Mouse (Mus musculus) neural tube, embryonic 12.5 days (tissue): ENCODE results near the gene Rundc1. TPM values are rescaled to one million over a fixed set of nuclear protein-coding genes. Genes with fewer than 3 reads are reported as not detected.
"Not testable (repeated sequence)": the region's sequence is repeated elsewhere in the genome, so short reads cannot be mapped to it uniquely, and the experiment has no call there.

Experiments used
- ATAC-seq: fragments of 200-750 bp; cut with Nextera tagmentation; 2 replicates; pipeline ENCODE4 v1.8.0; 2017; ENCODE audit warnings: low read depth, mild to moderate bottlenecking, moderate TSS enrichment, moderate library complexity; ENCODE audit not compliant: low FRiP score
- H3K27ac ChIP-seq: fragments of 300-500 bp; sonication (generic); 2 replicates; pipeline ENCODE4 v1.5.1; 2016
- H3K27me3 ChIP-seq: fragments of 300-500 bp; sonication (generic); replicated peaks from 2 replicates; pipeline ENCODE4 v1.6.1; 2016; ENCODE audit warnings: mild to moderate bottlenecking
- H3K36me3 ChIP-seq: fragments of 300-500 bp; sonication (generic); 2 replicates; pipeline ENCODE4 v1.6.1; 2016; ENCODE audit warnings: mild to moderate bottlenecking
- H3K4me1 ChIP-seq: fragments of 300-500 bp; sonication (generic); 2 replicates; pipeline ENCODE4 v1.6.1; 2016
- H3K4me2 ChIP-seq: fragments of 300-500 bp; sonication (generic); replicated peaks from 2 replicates; pipeline ENCODE4 v1.6.1; 2016; ENCODE audit warnings: mild to moderate bottlenecking
- H3K4me3 ChIP-seq: fragments of 300-500 bp; sonication (generic); 2 replicates; pipeline ENCODE4 v1.5.1; 2016
- H3K9ac ChIP-seq: fragments of 300-500 bp; sonication (generic); 2 replicates; pipeline ENCODE4 v1.6.1; 2016; ENCODE audit warnings: mild to moderate bottlenecking
- H3K9me3 ChIP-seq: fragments of 300-500 bp; sonication (generic); 2 replicates; pipeline ENCODE4 v1.6.1; 2016; ENCODE audit warnings: mild to moderate bottlenecking
- WGBS: fragments of 180-500 bp; shearing (Covaris S2); methylation state at CpG from one replicate; pipeline ENCODE4 v1.1.7; 2016; 5-methylcytosine and 5-hydroxymethylcytosine counted together
- polyA plus RNA-seq: library from polyadenylated mRNA; unstranded; fragments of >200 nt; fragmentation: Nextera tagmentation; extraction: Ambion mirVana; gene quantifications from 2 replicates; pipeline ENCODE4 v1.2.1, GENCODE M21; 2016

Rundc1 gene
- polyA plus RNA-seq, 1 experiment from 2014 or later, result 29.0 TPM

DNA sequence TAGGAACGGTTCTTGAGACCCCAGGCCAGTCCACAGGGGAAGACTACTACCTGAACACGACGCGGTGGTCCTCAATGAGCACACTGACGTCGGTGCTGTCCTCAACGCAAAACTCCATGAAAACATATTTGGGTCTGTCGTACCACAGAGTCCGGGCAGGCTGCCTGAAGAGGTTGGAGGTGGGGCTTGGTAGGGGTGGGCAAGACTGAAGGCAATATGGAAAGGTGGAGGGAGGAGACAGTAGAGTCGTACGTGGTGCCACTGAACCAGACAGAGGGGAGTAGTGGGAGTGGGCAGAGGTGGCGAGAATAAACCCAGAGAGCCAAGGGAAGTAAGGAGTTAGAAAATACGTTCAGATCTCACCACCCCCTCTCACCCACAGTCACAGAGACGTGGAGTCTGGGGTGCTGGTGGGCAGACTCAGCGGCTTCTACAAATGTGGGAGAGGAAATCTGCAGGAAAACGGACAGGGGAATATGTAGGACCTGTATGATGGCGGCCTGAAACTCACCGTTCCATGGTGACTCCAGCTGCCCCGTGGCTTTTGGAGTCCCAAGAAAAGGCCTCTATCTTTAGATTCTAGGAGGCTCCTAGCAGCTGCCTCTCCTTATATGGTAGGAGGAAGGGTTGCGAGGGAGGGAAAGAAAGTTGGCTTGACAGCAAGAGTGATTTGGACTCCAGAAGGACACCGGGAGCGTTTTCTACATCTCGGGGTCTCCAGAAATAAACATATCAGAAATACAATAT, 607 bp upstream of the Rundc1 start, which contains the start of gene Gm27029:
Gene Gm27029, minus strand, starts transcription at position 692 of the 747 bp plus-strand sequence.
- 6% methylated on average over 23 of the region's 23 CpGs for WGBS
- Histone ChIP-seq H3K4me1 (peaks cover 26% of the 10 kb centered on the region), H3K36me3 (peaks cover 4% of the 10 kb centered on the region; the same call in 1 of the 2 replicates), H3K4me2 (peak within 1 kb of the TSS; percentile 95), H3K9me3 (no peaks in the 10 kb centered on the region), H3K9ac (peak within 1 kb of the TSS; percentile 85), H3K27me3 (no peaks in the 10 kb centered on the region), H3K4me3 (peak within 1 kb of the TSS; percentile 98), H3K27ac (peak within 1 kb of the TSS; percentile 57)
- peak; percentile 67 for ATAC-seq

GRCm38 (mm10) chr11:101426165-101426564, 1.3 kb downstream of the Rundc1 start:
- peak overlapping the region; percentile 85; the same call in 1 of the 2 replicates for H3K9ac ChIP-seq
- 70% methylated on average over 8 of the region's 8 CpGs for WGBS

GRCm38 (mm10) chr11:101431327-101431726, 6.4 kb downstream of the Rundc1 start:
- H3K27ac ChIP-seq, result no peak overlapping the region
- 96% methylated on average over 9 of the region's 9 CpGs for WGBS
- H3K9me3 ChIP-seq, result no peaks in the 10 kb centered on the region
- no peak overlapping the region for H3K9ac ChIP-seq
- peaks cover 8% of the 10 kb centered on the region for H3K4me1 ChIP-seq
- no peak overlapping the region for H3K4me3 ChIP-seq
- no peak overlapping the region for H3K4me2 ChIP-seq
- no peaks in the 10 kb centered on the region for H3K27me3 ChIP-seq
- no peak for ATAC-seq
- H3K36me3 ChIP-seq, result peaks cover 66% of the 10 kb centered on the region

More at GRCm38 (mm10) chr11:101426165-101426564, 1.3 kb downstream of the Rundc1 start:
- no peak for ATAC-seq
- Histone ChIP-seq H3K27me3 (no peaks in the 10 kb centered on the region), H3K27ac (no peak overlapping the region), H3K4me1 (peaks cover 26% of the 10 kb centered on the region), H3K4me3 (peak overlapping the region; percentile 98; the same call in 1 of the 2 replicates), H3K36me3 (peaks cover 22% of the 10 kb centered on the region), H3K4me2 (peak overlapping the region; percentile 95), H3K9me3 (no peaks in the 10 kb centered on the region)

- no peaks in the 10 kb centered on the region for H3K27me3 ChIP-seq
- H3K36me3 ChIP-seq, result peaks cover 66% of the 10 kb centered on the region
- H3K27ac ChIP-seq, result no peak overlapping the region
- WGBS, result 93% methylated on average over 13 of the region's 13 CpGs
- H3K9me3 ChIP-seq, result no peaks in the 10 kb centered on the region
- H3K4me2 ChIP-seq, result no peak overlapping the region
- H3K9ac ChIP-seq, result no peak overlapping the region
- no peak for ATAC-seq
- H3K4me3 ChIP-seq, result no peak overlapping the region
- no peaks in the 10 kb centered on the region for H3K4me1 ChIP-seq
These were observed 8.5 kb downstream of the Rundc1 start for GRCm38 (mm10) chr11:101433396-101433795.

DNA sequence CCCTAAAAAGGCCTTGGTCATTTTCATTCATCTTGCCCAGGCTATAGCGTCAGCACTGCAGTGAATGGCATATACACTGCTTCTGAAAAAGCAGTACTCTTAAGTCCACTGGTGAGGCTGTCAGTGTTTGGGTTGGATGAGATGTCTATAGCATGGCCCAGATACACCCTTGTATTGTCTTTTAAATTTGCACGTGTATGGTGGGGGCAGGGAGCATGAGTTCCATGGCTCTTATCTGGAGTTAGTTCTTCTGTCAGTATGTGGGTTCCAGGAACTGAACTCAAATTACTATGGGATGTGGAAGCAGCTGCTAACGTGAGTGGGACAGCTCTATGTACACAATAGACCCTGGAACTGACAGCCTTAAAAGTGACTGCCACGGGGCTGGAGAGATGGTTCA, 10.9 kb downstream of the Rundc1 start:
- Histone ChIP-seq H3K27me3 (no peaks in the 10 kb centered on the region), H3K9me3 (no peaks in the 10 kb centered on the region), H3K27ac (no peak overlapping the region), H3K4me1 (no peaks in the 10 kb centered on the region), H3K9ac (no peak overlapping the region), H3K36me3 (peaks cover 48% of the 10 kb centered on the region), H3K4me3 (no peak overlapping the region), H3K4me2 (no peak overlapping the region)
- ATAC-seq, result no peak
- 87% methylated on average over 4 of the region's 4 CpGs for WGBS

- no peaks in the 10 kb centered on the region for H3K9me3 ChIP-seq
- H3K9ac ChIP-seq, result no peak overlapping the region
- no peak overlapping the region for H3K27ac ChIP-seq
- no peaks in the 10 kb centered on the region for H3K4me1 ChIP-seq
- WGBS, result 43% methylated on average over 4 of the region's 4 CpGs
- H3K4me2 ChIP-seq, result no peak overlapping the region
- H3K4me3 ChIP-seq, result no peak overlapping the region
- H3K27me3 ChIP-seq, result no peaks in the 10 kb centered on the region
- peaks cover 37% of the 10 kb centered on the region for H3K36me3 ChIP-seq
- no peak for ATAC-seq
These were observed 12.0 kb downstream of the Rundc1 start for GRCm38 (mm10) chr11:101436916-101437315.

- H3K36me3 ChIP-seq, result peaks cover 30% of the 10 kb centered on the region
- not testable (repeated sequence) for H3K27ac ChIP-seq, H3K27me3 ChIP-seq, H3K4me2 ChIP-seq, H3K4me1 ChIP-seq, H3K9ac ChIP-seq, H3K4me3 ChIP-seq, H3K9me3 ChIP-seq, ATAC-seq
- WGBS, result 52% methylated on average over 3 of the region's 3 CpGs
These were observed 13.1 kb downstream of the Rundc1 start for GRCm38 (mm10) chr11:101438006-101438405.

DNA sequence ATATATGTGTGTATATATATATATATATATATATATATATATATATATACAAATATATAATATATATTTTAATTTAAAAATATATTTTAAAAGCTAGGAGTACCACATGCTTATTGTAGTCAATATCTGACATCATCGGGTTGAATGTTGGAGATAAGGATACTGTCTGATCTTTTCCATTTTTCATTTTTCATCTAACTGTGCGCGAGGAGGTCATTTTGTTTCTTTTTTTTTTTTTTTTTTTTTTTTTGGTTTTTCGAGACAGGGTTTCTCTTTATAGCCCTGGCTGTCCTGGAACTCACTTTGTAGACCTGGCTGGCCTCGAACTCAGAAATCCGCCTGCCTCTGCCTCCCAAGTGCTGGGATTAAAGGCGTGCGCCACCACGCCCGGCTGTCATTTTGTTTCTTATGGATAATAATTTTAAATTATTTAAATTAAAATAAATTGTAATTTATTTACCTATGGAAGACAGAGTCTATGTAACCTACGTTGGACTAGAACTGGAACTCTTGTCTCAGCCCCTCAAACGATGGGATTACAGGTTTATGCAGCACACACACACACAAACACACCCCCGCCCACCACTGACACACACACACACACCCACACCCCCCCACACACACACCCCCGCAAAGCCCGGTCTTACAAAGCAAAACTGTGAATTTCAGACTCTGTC, 16.7 kb downstream of the Rundc1 start:
- not testable (repeated sequence) for H3K27ac ChIP-seq, H3K27me3 ChIP-seq, H3K9me3 ChIP-seq, ATAC-seq
- Histone ChIP-seq H3K4me1 (peaks cover 17% of the 10 kb centered on the region), H3K4me3 (peak overlapping the region; percentile 20; the same call in 1 of the 2 replicates), H3K9ac (0 out of 2 replicates have a peak overlapping the region, but pooled peaks have one; percentile 26), H3K4me2 (peak overlapping the region; percentile 50), H3K36me3 (peaks cover 26% of the 10 kb centered on the region)
- WGBS, result 38% methylated on average over 15 of the region's 15 CpGs

DNA sequence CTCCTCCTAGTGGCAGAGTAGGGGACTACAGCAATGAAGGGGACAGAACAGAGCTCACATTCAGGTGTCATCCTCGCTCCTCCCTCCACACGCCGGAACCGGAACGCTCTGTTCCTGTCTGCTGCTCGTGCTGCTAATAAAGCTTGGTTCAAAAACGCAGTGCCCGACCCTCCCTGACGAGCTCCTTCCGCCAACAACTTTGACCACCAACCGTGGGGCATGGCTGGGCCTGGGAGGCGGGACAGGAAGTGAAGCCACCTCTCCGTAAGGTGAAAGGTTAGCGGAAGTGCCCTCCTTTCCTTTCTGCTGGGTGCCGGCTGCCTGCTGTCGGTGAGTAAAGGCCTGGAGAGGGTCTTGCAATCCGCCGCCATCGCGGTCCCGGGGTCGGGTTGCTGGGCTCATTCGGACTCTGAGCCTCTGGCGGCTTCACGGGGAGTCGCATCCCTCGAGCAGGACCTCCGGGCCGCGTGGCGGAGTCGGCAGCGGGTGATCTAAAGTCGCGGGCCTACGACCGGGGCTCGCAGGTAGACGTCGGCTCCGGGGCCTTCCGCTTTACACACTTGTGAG, 17.3 kb downstream of the Rundc1 start, which contains the start of gene Rpl27:
Gene Rpl27, plus strand, starts transcription at position 172 of the 567 bp plus-strand sequence.
- Histone ChIP-seq H3K9ac (peak within 1 kb of the TSS; percentile 89), H3K27ac (peak within 1 kb of the TSS; percentile 89), H3K36me3 (peaks cover 26% of the 10 kb centered on the region), H3K4me2 (peak within 1 kb of the TSS; percentile 87), H3K9me3 (no peaks in the 10 kb centered on the region), H3K27me3 (no peaks in the 10 kb centered on the region), H3K4me1 (peaks cover 17% of the 10 kb centered on the region), H3K4me3 (peak within 1 kb of the TSS; percentile 79)
- under 1% methylated on average over 42 of the region's 42 CpGs for whole genome bisulfite sequencing
- ATAC-seq, result peak; percentile 100

DNA sequence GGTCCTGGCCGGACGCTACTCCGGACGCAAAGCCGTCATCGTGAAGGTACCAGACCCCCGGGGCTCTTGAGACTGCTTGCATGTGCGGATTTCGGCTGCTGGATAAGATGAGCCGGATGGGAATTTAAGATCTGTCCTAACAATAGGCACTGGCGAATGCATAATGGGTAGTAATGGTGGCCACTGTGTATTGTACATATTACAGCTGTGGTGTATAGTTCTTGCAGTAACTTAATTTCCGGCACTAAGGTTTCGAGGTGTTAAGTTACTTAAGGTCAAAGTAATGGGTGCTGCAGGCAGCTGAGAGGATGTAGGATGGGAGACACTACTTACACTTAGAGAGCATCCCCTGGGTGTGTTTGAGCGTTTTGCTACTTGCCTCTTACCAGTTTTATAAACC, 17.9 kb downstream of the Rundc1 start:
- H3K27me3 ChIP-seq, result no peaks in the 10 kb centered on the region
- H3K9ac ChIP-seq, result peak overlapping the region; percentile 89
- 2% methylated on average over 14 of the region's 14 CpGs for WGBS
- peaks cover 26% of the 10 kb centered on the region for H3K36me3 ChIP-seq
- H3K9me3 ChIP-seq, result no peaks in the 10 kb centered on the region
- no peak for ATAC-seq
- H3K4me1 ChIP-seq, result peaks cover 17% of the 10 kb centered on the region
- H3K4me3 ChIP-seq, result peak overlapping the region; percentile 79
- peak overlapping the region; percentile 89 for H3K27ac ChIP-seq
- peak overlapping the region; percentile 87 for H3K4me2 ChIP-seq

- Histone ChIP-seq H3K36me3 (peaks cover 26% of the 10 kb centered on the region), H3K4me2 (no peak overlapping the region), H3K4me3 (no peak overlapping the region), H3K9me3 (no peaks in the 10 kb centered on the region), H3K27ac (no peak overlapping the region), H3K27me3 (no peaks in the 10 kb centered on the region), H3K9ac (no peak overlapping the region), H3K4me1 (peaks cover 17% of the 10 kb centered on the region)
- 88% methylated on average over 1 of the region's 1 CpGs for WGBS
- no peak for ATAC-seq
These were observed 21.4 kb downstream of the Rundc1 start for GRCm38 (mm10) chr11:101446319-101446718.

- H3K9ac ChIP-seq, H3K27ac ChIP-seq, H3K4me2 ChIP-seq, H3K4me3 ChIP-seq, ATAC-seq, H3K27me3 ChIP-seq, H3K9me3 ChIP-seq: not testable (repeated sequence)
- Histone ChIP-seq H3K36me3 (peaks cover 26% of the 10 kb centered on the region), H3K4me1 (peaks cover 17% of the 10 kb centered on the region)
- 90% methylated on average over 8 of the region's 8 CpGs for WGBS
These were observed 22.0 kb downstream of the Rundc1 start for GRCm38 (mm10) chr11:101446860-101447259.
